Mouse (Mus musculus) limb, embryonic 13.5 days (tissue): Measurements from ENCODE around the gene Insyn1. TPM values are rescaled to one million over a fixed set of nuclear protein-coding genes. Genes with fewer than 3 reads are reported as not detected.

Source experiments
- ATAC-seq: fragments of 200-750 bp; cut with Nextera tagmentation; 2 replicates; pipeline ENCODE4 v1.8.0; 2017; ENCODE audit warnings: low read depth, moderate number of reproducible peaks, moderate TSS enrichment; ENCODE audit not compliant: low FRiP score
- H3K27ac ChIP-seq: fragments of 300-500 bp; sonication (generic); 2 replicates; pipeline ENCODE4 v1.5.1; 2015; ENCODE audit warnings: inconsistent platforms, mild to moderate bottlenecking, moderate library complexity
- H3K27me3 ChIP-seq: fragments of 300-500 bp; sonication (generic); 2 replicates; pipeline ENCODE4 v1.6.1; 2015; ENCODE audit warnings: mild to moderate bottlenecking, inconsistent platforms
- H3K36me3 ChIP-seq: fragments of 300-500 bp; sonication (generic); 2 replicates; pipeline ENCODE4 v1.6.1; 2015; ENCODE audit warnings: inconsistent platforms, mild to moderate bottlenecking, moderate library complexity
- H3K4me1 ChIP-seq: fragments of 300-500 bp; sonication (generic); 2 replicates; pipeline ENCODE4 v1.6.1; 2015; ENCODE audit warnings: inconsistent platforms
- H3K4me2 ChIP-seq: fragments of 300-500 bp; sonication (generic); replicated peaks from 2 replicates; pipeline ENCODE4 v1.6.1; 2015; ENCODE audit warnings: inconsistent platforms, mild to moderate bottlenecking, moderate library complexity
- H3K4me3 ChIP-seq: fragments of 300-500 bp; sonication (generic); 2 replicates; pipeline ENCODE4 v1.5.1; 2015; ENCODE audit warnings: moderate library complexity, mild to moderate bottlenecking, inconsistent platforms
- H3K9ac ChIP-seq: fragments of 300-500 bp; sonication (generic); 2 replicates; pipeline ENCODE4 v1.6.1; 2015; ENCODE audit warnings: mild to moderate bottlenecking, inconsistent platforms
- H3K9me3 ChIP-seq: fragments of 300-500 bp; sonication (generic); 2 replicates; pipeline ENCODE4 v1.6.1; 2016; ENCODE audit warnings: inconsistent platforms
- WGBS: fragments of 180-500 bp; shearing (Covaris S2); methylation state at CpG from one replicate; pipeline ENCODE4 v1.1.7; 2015; 5-methylcytosine and 5-hydroxymethylcytosine counted together
- polyA plus RNA-seq: library from polyadenylated mRNA; unstranded; fragments of >200 nt; fragmentation: Nextera tagmentation; extraction: Ambion mirVana; gene quantifications from 2 replicates; pipeline ENCODE4 v1.2.1, GENCODE M21; 2015

The Insyn1 gene
- polyA plus RNA-seq, 1 experiment from 2014 or later: 3.6 TPM

DNA sequence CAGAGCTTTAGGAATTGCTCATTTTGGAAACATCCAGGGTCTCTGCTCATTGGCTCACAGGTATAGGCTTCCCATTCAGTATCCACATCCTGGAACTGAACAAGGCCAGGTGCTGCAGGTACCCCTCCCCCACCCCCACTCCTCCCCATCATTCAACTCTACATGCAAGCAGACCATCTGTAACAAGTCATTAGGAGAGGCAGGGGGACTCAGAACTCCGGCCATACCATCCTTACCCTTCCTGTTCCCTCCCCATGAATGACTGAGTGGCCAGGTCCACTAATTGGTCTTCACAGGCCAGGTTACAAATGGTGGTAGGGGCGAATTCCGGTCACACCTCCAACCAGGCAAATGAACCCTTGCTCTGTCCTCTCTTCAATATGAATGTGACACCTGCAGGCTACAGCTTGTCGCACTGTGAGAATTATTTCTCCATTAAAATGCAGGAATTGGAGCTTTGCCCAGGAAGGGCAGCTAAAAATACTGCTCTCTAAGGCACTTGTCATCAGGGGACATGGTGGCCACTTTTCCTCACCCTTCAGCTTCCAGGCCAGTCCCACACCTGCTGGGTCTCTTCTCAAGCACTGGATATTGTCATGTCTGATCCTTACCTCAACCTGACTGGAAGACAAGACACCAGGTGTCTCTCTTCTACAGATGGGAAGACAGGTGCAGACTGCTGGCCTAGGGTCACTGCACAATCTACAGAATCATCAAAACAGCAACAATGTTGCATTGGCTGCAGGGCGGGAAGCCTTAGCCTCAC, 32.6 kb downstream of the Insyn1 start:
- Histone ChIP-seq H3K9me3 (no peaks in the 10 kb centered on the region), H3K9ac (no peak overlapping the region), H3K4me2 (no peak overlapping the region), H3K27me3 (no peaks in the 10 kb centered on the region), H3K27ac (no peak overlapping the region), H3K4me1 (peaks cover 46% of the 10 kb centered on the region), H3K4me3 (no peak overlapping the region), H3K36me3 (peaks cover 21% of the 10 kb centered on the region)
- 49% methylated on average over 5 of the region's 5 CpGs for WGBS
- no peak for ATAC-seq

DNA sequence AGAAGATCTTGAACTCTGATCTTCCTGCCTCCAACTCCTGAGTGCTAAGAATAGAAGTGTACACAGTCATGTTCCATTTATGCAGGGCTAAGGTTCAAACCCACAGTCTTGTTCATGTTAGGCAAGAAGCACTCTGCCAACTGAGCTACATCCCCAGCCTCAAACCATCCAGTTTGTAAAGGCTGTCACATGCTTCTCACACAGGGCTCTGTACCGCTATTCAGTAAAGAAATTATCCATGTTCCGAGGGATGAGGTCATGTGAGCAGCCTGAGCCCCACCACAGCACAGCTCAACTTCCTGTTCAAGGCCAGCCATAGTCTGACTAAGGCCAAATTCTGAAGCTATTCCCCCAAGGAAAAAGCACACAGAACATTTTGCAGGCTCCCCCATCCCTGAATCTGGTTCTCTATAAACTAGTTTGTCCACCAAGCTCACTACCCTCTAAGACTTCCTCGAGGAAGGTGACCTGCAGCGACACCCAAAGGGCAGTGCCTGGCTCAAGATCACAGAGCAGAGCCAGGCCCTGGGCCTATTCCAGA, 33.5 kb downstream of the Insyn1 start:
- H3K27ac ChIP-seq: no peak overlapping the region
- H3K36me3 ChIP-seq: peaks cover 30% of the 10 kb centered on the region
- no peak overlapping the region for H3K4me3 ChIP-seq
- ATAC-seq: no peak
- 58% methylated on average over 4 of the region's 4 CpGs for WGBS
- no peak overlapping the region for H3K9ac ChIP-seq
- H3K9me3 ChIP-seq: no peaks in the 10 kb centered on the region
- no peak overlapping the region for H3K4me2 ChIP-seq
- peaks cover 46% of the 10 kb centered on the region for H3K4me1 ChIP-seq
- no peaks in the 10 kb centered on the region for H3K27me3 ChIP-seq

DNA sequence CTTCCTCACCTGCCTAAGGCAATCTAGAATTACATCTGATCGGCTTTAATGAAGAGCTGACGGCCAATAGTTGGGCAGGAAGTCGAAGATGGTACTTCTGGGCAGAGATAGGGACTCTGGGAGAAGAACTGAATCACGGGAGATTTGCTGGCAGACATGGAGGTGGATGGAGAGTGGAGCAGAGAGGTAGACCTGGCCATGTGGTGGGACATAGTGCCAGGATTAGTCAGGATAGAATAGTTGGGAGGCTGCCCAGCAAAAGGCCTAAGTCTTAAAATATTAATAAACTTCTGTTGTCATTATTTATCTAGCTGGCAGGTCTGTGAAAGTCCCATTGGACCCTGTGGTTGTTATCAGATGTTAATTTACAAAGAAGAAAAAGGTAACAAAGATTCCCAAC, 36.7 kb downstream of the Insyn1 start:
- H3K4me2 ChIP-seq: no peak overlapping the region
- H3K27ac ChIP-seq: no peak overlapping the region
- H3K9ac ChIP-seq: no peak overlapping the region
- H3K9me3 ChIP-seq: no peaks in the 10 kb centered on the region
- H3K4me1 ChIP-seq: peaks cover 26% of the 10 kb centered on the region
- no peak overlapping the region for H3K4me3 ChIP-seq
- H3K27me3 ChIP-seq: no peaks in the 10 kb centered on the region
- peaks cover 62% of the 10 kb centered on the region for H3K36me3 ChIP-seq
- 87% methylated on average over 4 of the region's 4 CpGs for WGBS
- no peak for ATAC-seq

DNA sequence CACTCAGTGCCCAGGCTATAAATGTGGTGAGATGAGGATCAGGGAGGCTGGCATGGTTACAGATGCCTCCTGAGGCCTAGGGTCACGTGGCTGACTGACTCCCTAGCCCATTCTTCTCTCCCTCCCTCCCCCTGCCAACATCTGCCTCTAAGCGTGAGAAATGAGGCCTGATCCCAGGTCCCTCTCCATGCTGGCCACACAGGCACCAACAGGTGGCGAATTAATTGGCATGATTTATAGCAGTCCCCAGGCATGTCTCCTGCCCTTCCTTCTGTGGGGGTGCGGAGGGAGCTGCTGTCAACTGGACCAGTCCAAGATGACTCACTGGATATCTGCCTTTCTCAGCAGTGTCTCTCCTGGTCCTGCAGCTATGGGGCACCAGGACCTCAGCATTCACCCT, 39.4 kb downstream of the Insyn1 start:
- no peak overlapping the region for H3K4me2 ChIP-seq
- H3K4me3 ChIP-seq: no peak overlapping the region
- H3K27me3 ChIP-seq: no peaks in the 10 kb centered on the region
- no peaks in the 10 kb centered on the region for H3K9me3 ChIP-seq
- H3K36me3 ChIP-seq: peaks cover 88% of the 10 kb centered on the region
- no peak for ATAC-seq
- H3K4me1 ChIP-seq: peaks cover 3% of the 10 kb centered on the region; the same call in 1 of the 2 replicates
- H3K27ac ChIP-seq: no peak overlapping the region
- no peak overlapping the region for H3K9ac ChIP-seq
- WGBS: 34% methylated on average over 4 of the region's 4 CpGs

DNA sequence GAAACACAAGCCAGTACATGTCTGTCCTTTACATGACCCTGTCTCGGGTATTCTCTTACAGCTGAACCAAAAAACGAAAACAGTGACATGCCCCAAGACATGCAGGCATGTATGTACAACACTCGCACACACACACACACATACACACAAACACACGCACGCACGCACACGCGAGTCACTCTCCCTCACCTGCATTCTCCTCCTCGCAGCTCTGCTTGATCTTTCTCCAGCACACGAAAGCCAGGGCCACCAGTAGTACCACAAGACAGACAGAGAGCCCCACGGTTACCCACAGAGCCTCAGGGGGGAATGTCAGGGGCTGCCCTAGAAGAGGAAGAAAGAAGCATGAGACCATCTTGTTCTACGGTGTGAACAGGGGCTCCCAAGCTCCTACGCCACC, 42.0 kb downstream of the Insyn1 start:
- Histone ChIP-seq H3K9me3 (no peaks in the 10 kb centered on the region), H3K9ac (no peak overlapping the region), H3K4me2 (no peak overlapping the region), H3K4me3 (no peak overlapping the region), H3K27me3 (no peaks in the 10 kb centered on the region), H3K36me3 (peaks cover 97% of the 10 kb centered on the region), H3K4me1 (peaks cover 3% of the 10 kb centered on the region; the same call in 1 of the 2 replicates), H3K27ac (no peak overlapping the region)
- WGBS: 93% methylated on average over 13 of the region's 13 CpGs
- ATAC-seq: no peak

DNA sequence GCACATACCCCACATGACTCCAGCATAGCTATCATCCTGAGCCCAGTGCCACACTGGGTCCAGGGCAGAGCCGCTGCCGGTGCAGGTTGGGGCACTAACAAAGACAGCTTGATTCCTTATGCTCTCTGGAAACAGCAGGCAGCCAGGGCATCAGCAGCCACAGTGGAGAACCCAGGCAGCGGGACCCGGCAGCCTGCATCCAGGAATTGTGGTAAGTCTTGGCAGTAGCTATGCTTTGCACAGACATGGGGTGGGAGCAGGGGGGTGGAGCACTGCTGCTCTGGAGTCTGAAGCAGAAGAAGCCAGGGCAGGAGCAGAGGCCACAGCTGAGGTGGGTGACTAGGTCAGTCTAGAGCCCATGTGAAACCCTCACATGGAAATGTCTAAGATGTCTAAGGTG, 43.8 kb downstream of the Insyn1 start:
- Histone ChIP-seq H3K4me2 (no peak overlapping the region), H3K27ac (no peak overlapping the region), H3K4me3 (no peak overlapping the region), H3K9me3 (no peaks in the 10 kb centered on the region), H3K9ac (no peak overlapping the region), H3K27me3 (no peaks in the 10 kb centered on the region), H3K4me1 (peaks cover 3% of the 10 kb centered on the region; the same call in 1 of the 2 replicates), H3K36me3 (peaks cover 96% of the 10 kb centered on the region)
- ATAC-seq: no peak
- WGBS: 94% methylated on average over 4 of the region's 4 CpGs

DNA sequence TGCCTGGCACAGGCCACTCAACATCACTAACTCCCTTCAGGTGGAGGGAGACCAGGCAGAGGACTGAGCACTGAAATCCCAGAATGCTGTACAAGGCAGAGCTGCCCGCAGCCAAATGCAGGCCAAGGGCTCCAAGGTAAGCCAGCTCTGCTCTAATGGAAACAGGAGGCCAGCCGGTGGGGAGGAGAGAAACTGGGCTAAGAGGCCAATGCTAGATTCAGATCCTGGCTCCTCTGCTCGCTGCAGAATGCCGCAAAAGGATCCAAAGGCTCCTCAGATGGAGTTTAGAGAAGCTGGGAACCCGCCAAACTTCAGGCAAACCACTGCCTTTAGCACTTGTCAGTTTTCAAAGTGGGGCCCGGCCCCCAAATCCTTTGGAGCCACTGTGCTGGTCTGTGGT, 44.9 kb downstream of the Insyn1 start:
- Histone ChIP-seq H3K4me2 (no peak overlapping the region), H3K36me3 (peaks cover 96% of the 10 kb centered on the region), H3K4me1 (no peaks in the 10 kb centered on the region), H3K9me3 (no peaks in the 10 kb centered on the region), H3K27ac (no peak overlapping the region), H3K9ac (no peak overlapping the region), H3K27me3 (no peaks in the 10 kb centered on the region), H3K4me3 (no peak overlapping the region)
- WGBS: 96% methylated on average over 6 of the region's 6 CpGs
- no peak for ATAC-seq

DNA sequence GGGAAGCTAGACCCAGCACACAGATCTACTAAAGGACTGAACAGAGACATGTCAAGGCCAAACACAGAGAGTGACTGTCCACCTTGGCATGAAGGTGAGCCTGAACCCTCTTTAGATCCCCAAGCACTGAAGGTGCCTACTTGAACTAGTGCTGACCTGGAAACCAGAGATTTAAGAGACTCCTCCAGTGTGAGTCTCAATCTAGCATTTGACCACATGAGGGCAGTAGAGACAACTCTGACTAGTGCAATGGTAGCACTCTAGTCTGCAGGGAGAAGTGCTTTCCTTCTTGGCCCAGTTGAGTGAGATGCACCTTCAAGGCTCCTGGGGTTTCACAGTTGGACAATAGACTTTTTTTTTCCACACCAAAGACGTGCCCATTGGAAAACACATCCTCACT, 46.4 kb downstream of the Insyn1 start:
- no peaks in the 10 kb centered on the region for H3K4me1 ChIP-seq
- H3K27ac ChIP-seq: no peak overlapping the region
- no peak overlapping the region for H3K4me3 ChIP-seq
- H3K9me3 ChIP-seq: no peaks in the 10 kb centered on the region
- H3K9ac ChIP-seq: no peak overlapping the region
- WGBS: 38% methylated on average over 1 of the region's 1 CpGs
- peaks cover 89% of the 10 kb centered on the region for H3K36me3 ChIP-seq
- H3K4me2 ChIP-seq: no peak overlapping the region
- no peaks in the 10 kb centered on the region for H3K27me3 ChIP-seq
- no peak for ATAC-seq

DNA sequence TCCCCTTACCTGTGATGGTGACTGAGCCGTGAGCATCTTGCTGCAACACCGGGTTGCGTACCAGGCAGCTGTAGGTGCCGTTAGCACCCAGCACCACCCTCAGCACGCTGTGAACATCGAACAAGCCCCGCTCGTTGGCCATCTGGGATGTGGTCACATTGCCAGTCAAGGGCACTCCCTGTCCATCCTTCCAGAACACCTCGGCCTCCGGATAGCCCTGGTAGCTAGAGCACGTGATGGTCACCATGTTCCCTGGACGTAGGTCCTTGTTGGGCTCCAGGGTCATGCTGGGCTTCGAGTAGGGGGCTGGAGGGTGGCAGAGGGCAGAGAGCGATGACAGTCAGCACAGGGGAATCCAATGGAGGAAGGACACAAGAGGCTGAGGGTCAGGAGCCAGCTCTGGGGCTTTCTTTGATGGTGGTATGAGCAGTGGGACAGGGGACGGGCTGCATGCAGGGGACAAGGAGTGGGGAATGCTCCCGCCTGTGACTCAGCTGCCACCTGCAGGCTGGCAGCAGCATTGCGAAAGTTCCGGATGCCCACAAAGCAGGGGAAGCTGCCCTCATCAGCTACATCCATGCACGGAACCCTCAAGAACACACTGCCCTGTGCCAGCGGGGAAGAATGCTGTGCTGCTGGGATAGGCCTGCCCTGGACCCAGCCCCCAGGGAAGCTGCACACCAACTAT, 47.2 kb downstream of the Insyn1 start:
- Histone ChIP-seq H3K27ac (no peak overlapping the region), H3K4me2 (no peak overlapping the region), H3K4me1 (no peaks in the 10 kb centered on the region), H3K9ac (no peak overlapping the region), H3K4me3 (no peak overlapping the region), H3K9me3 (no peaks in the 10 kb centered on the region), H3K27me3 (no peaks in the 10 kb centered on the region), H3K36me3 (peaks cover 87% of the 10 kb centered on the region)
- ATAC-seq: no peak
- 77% methylated on average over 20 of the region's 20 CpGs for WGBS

DNA sequence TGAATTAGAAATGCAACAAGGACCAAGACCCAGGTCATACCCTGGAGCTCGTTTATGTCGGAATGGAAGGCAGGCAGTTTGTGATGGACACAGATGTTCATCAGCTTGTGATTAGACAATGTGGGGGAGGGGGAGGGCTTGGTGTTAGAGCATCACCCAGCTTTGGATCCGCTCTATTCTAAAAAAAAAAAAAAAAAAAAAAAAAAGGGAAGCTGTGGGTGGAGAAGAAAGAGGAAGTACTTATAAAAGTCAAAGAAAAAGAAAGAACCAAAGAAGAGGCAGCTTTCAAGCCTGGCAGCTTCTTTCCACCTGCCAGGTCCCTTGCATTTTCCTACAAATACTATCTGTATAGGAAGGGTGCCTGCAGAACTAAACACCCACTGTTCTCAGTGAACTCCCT, 49.4 kb downstream of the Insyn1 start:
- H3K9ac ChIP-seq: no peak overlapping the region
- peaks cover 19% of the 10 kb centered on the region for H3K4me1 ChIP-seq
- H3K4me2 ChIP-seq: no peak overlapping the region
- no peak for ATAC-seq
- no peaks in the 10 kb centered on the region for H3K27me3 ChIP-seq
- no peak overlapping the region for H3K27ac ChIP-seq
- WGBS: 78% methylated on average over 3 of the region's 3 CpGs
- no peak overlapping the region for H3K4me3 ChIP-seq
- H3K9me3 ChIP-seq: no peaks in the 10 kb centered on the region
- peaks cover 68% of the 10 kb centered on the region for H3K36me3 ChIP-seq

DNA sequence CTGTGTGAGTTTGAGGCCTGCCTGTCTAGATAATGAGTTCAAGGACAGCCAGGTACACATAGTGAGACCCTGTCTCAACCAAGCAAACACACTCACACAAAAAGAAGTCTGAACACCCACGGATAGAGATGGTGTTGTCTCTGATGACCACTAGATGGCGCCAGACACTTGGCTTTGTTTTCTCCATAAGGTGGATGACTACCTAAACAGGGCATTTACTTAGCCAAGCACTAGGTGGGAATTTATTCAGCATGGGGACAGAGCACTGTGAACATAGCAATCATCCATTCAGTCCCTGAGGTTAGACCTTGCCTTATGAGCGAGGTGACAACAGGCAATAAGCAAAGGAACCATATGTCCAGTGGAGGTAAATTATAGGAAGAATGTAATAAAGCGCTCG, 51.5 kb downstream of the Insyn1 start:
- Histone ChIP-seq H3K27me3 (no peaks in the 10 kb centered on the region), H3K36me3 (peaks cover 48% of the 10 kb centered on the region), H3K4me1 (peaks cover 23% of the 10 kb centered on the region), H3K9ac (no peak overlapping the region), H3K27ac (no peak overlapping the region), H3K4me2 (no peak overlapping the region), H3K4me3 (no peak overlapping the region), H3K9me3 (no peaks in the 10 kb centered on the region)
- 0 out of 2 replicates have a peak, but pooled peaks have one; percentile 29 for ATAC-seq
- 48% methylated on average over 5 of the region's 5 CpGs for WGBS

DNA sequence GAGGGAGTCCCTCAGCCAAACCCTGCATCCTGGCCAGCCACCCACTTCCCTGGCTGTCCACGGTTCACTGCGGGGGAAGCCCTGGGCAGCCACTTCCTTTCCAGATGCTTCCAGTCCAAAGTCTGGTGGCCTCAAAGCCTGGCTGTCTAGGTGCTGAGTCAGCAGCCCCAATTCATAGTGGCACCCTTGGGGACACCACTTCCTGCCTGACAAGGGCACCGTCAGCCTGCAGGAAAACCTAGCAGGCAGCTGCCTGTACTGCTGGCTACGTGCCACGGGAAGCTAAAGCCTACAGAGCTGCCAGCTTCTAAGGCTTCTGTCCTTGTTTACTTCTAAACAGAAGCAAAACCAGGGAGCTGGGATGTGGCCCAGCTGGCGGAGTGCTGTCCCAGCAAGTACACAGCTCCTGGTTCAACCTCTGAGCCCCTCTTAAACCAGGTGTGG, 53.5 kb downstream of the Insyn1 start:
- ATAC-seq: peak; percentile 39; the same call in 1 of the 2 replicates

More for the DNA sequence above, 53.5 kb downstream of the Insyn1 start:
- Histone ChIP-seq H3K9me3 (no peaks in the 10 kb centered on the region), H3K36me3 (peaks cover 29% of the 10 kb centered on the region), H3K9ac (peak overlapping the region; percentile 50; the same call in 1 of the 2 replicates), H3K27me3 (no peaks in the 10 kb centered on the region), H3K4me3 (no peak overlapping the region), H3K4me2 (no peak overlapping the region), H3K4me1 (peaks cover 33% of the 10 kb centered on the region), H3K27ac (peak overlapping the region; percentile 52; the same call in 1 of the 2 replicates)
- 29% methylated on average over 6 of the region's 6 CpGs for WGBS
